Mouse (Mus musculus): Measurements from ENCODE around the gene Spag8. TPM values are rescaled to one million over a fixed set of nuclear protein-coding genes. Genes with fewer than 3 reads are reported as not detected.
A peak's percentile ranks its signal among the peaks of the same experiment; 100 is the strongest.

Gene Spag8
- polyA plus RNA-seq, 1 experiment from 2014 or later, result 1.9 TPM

DNA sequence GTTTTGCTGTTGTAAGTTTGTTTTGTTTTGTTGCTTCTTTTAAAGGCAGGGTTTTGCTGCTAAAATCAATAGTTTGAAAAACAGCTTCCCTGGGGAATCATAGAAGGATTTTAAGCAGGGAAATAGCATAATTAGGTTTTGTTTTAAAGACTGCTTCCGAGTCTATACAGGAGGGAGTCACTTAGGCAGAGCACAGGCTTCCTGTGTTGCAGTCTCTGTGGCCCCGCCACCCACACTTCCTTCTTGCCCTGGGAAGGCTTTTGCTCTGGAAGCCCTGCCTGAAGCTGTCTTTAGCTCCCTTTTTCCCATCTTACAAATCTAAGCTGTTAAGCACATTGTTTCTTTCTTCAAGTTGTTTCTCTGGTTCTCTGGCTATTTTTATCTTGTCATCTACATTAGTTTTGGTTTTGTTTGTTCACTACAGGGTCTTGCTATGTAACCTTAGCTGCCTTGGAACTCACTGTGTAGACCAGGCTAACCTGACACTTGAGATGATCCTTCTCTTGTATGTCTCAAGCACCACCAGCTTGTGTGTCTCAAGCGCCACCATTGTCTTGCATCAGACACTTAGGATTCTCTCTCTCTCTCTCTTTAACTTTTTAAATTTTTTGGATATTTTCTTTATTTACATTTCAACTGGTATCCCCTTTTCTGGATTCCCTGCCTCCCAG, 40.2 kb downstream of the Spag8 start:
- H3K4me1 ChIP-seq, result no peaks in the 10 kb centered on the region
- DNase-seq (ENCODE audit: extremely low spot score, low spot score), result peak; percentile 5
- H3K9me3 ChIP-seq, result no peaks in the 10 kb centered on the region
- H3K4me3 ChIP-seq, result no peak overlapping the region
- WGBS, result 67% methylated on average over 3 of the region's 3 CpGs
- no peak overlapping the region for H3K27ac ChIP-seq
- H3K27me3 ChIP-seq (ENCODE audit: poor library complexity, severe bottlenecking), result no peaks in the 10 kb centered on the region
- H3K36me3 ChIP-seq (replicated peaks), result no peaks in the 10 kb centered on the region

DNA sequence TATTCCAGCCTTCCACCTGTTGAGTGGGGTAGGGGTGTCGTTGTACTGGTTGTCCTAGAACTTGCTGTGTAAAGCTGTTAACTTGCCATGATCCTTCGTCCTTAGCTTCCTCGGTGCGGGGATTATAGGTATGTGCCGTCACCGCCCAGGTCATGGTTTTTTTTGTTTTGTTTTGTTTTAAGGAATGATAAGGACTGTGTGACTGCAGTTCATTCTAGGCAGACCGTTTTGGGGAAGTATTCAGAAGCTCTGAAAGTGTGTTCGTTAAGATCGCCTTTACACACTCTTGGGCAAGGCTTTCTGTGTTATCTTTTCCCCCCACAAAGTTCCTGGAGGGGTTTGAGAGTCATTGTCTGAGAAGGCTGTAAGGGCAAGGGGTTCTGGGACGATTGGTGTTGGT, 40.9 kb downstream of the Spag8 start:
- Histone ChIP-seq H3K9me3 (no peaks in the 10 kb centered on the region), H3K27me3 (ENCODE audit: poor library complexity, severe bottlenecking) (no peaks in the 10 kb centered on the region), H3K36me3 (replicated peaks) (no peaks in the 10 kb centered on the region), H3K4me1 (no peaks in the 10 kb centered on the region), H3K27ac (no peak overlapping the region), H3K4me3 (no peak overlapping the region)
- WGBS, result 76% methylated on average over 10 of the region's 10 CpGs
- DNase-seq (ENCODE audit: extremely low spot score, low spot score), result peak; percentile 10

- DNase-seq (ENCODE audit: extremely low spot score, low spot score), result peak; percentile 11
- Histone ChIP-seq H3K36me3 (replicated peaks) (no peaks in the 10 kb centered on the region), H3K27me3 (ENCODE audit: poor library complexity, severe bottlenecking) (no peaks in the 10 kb centered on the region), H3K27ac (no peak overlapping the region), H3K9me3 (no peaks in the 10 kb centered on the region), H3K4me1 (no peaks in the 10 kb centered on the region), H3K4me3 (no peak overlapping the region)
- 80% methylated on average over 9 of the region's 9 CpGs for WGBS
Measured at GRCm38 (mm10) chr4:43604751-43605685, 48.4 kb downstream of the Spag8 start.

- DNase-seq (ENCODE audit: extremely low spot score, low spot score), result peak; percentile 2
- Histone ChIP-seq H3K9me3 (no peaks in the 10 kb centered on the region), H3K27me3 (ENCODE audit: poor library complexity, severe bottlenecking) (no peaks in the 10 kb centered on the region), H3K4me3 (no peak overlapping the region), H3K36me3 (replicated peaks) (no peaks in the 10 kb centered on the region), H3K27ac (no peak overlapping the region), H3K4me1 (no peaks in the 10 kb centered on the region)
- 73% methylated on average over 3 of the region's 3 CpGs for WGBS
Measured at GRCm38 (mm10) chr4:43604099-43604498, 49.3 kb downstream of the Spag8 start.

Small RNA genes within 50 kb of the gene (microRNA-seq; reads per million reads assigned to microRNA genes)
- gene Gm25262, result not detected

Other genes starting within 250 kb of the Spag8 start
- gene Fam166b, start 224.5 kb downstream of the Spag8 start, polyA plus RNA-seq (2016; fragmentation: Nextera tagmentation; extraction: Ambion mirVana), result 0.10 and 0.17 TPM in 2 replicates
- gene Tesk1, start 211.7 kb downstream of the Spag8 start, polyA plus RNA-seq (2016; fragmentation: Nextera tagmentation; extraction: Ambion mirVana), result 3.2 and 3.5 TPM in 2 replicates
- 2.3 and 2.4 TPM in 2 replicates for gene Cd72, start 199.0 kb downstream of the Spag8 start, polyA plus RNA-seq (2016; fragmentation: Nextera tagmentation; extraction: Ambion mirVana)
- gene Sit1, start 169.9 kb downstream of the Spag8 start, polyA plus RNA-seq (2016; fragmentation: Nextera tagmentation; extraction: Ambion mirVana), result not detected in 2 replicates
- 42.2 and 43.9 TPM in 2 replicates for gene Ccdc107, start 160.7 kb downstream of the Spag8 start, polyA plus RNA-seq (2016; fragmentation: Nextera tagmentation; extraction: Ambion mirVana)
- gene Arhgef39, start 153.9 kb downstream of the Spag8 start, polyA plus RNA-seq (2016; fragmentation: Nextera tagmentation; extraction: Ambion mirVana), result 54.6 and 56.7 TPM in 2 replicates
- 0.60 and 1.1 TPM in 2 replicates for gene Car9, start 146.6 kb downstream of the Spag8 start, polyA plus RNA-seq (2016; fragmentation: Nextera tagmentation; extraction: Ambion mirVana)
- gene Tpm2, start 129.8 kb downstream of the Spag8 start, polyA plus RNA-seq (2016; fragmentation: Nextera tagmentation; extraction: Ambion mirVana), result 40.0 and 42.6 TPM in 2 replicates
- 32.5 and 34.4 TPM in 2 replicates for gene Creb3, start 91.3 kb downstream of the Spag8 start, polyA plus RNA-seq (2016; fragmentation: Nextera tagmentation; extraction: Ambion mirVana)
- 42.5 and 43.0 TPM in 2 replicates for gene Tln1, start 90.9 kb downstream of the Spag8 start, polyA plus RNA-seq (2016; fragmentation: Nextera tagmentation; extraction: Ambion mirVana)
- 15.3 and 24.2 TPM in 2 replicates for gene Rgp1, start 74.9 kb downstream of the Spag8 start, polyA plus RNA-seq (2016; fragmentation: Nextera tagmentation; extraction: Ambion mirVana)
- 24.3 and 26.4 TPM in 2 replicates for gene Gba2, start 74.7 kb downstream of the Spag8 start, polyA plus RNA-seq (2016; fragmentation: Nextera tagmentation; extraction: Ambion mirVana)
- 0.97 TPM in 1 of 2 replicates, not detected in the other for gene Msmp, start 69.1 kb downstream of the Spag8 start, polyA plus RNA-seq (2016; fragmentation: Nextera tagmentation; extraction: Ambion mirVana)
- gene Npr2, start 21.7 kb downstream of the Spag8 start, polyA plus RNA-seq (2016; fragmentation: Nextera tagmentation; extraction: Ambion mirVana), result 5.4 and 6.2 TPM in 2 replicates
- 66.0 and 69.7 TPM in 2 replicates for gene Hint2, start 2.9 kb upstream of the Spag8 start, polyA plus RNA-seq (2016; fragmentation: Nextera tagmentation; extraction: Ambion mirVana)
- gene Tmem8b, start 15.4 kb upstream of the Spag8 start, polyA plus RNA-seq (2016; fragmentation: Nextera tagmentation; extraction: Ambion mirVana), result 4.2 and 4.3 TPM in 2 replicates
- 1.6 and 1.7 TPM in 2 replicates for gene Fam221b, start 15.6 kb upstream of the Spag8 start, polyA plus RNA-seq (2016; fragmentation: Nextera tagmentation; extraction: Ambion mirVana)
- gene Olfr70, start 47.2 kb upstream of the Spag8 start, polyA plus RNA-seq (2016; fragmentation: Nextera tagmentation; extraction: Ambion mirVana), result not detected in 2 replicates
- gene Olfr71, start 56.7 kb upstream of the Spag8 start, polyA plus RNA-seq (2016; fragmentation: Nextera tagmentation; extraction: Ambion mirVana), result not detected in 2 replicates
- 0.16 and 0.31 TPM in 2 replicates for gene Hrct1, start 73.6 kb upstream of the Spag8 start, polyA plus RNA-seq (2016; fragmentation: Nextera tagmentation; extraction: Ambion mirVana)
- 0.07 TPM in 1 of 2 replicates, not detected in the other for gene Spaar, start 76.4 kb upstream of the Spag8 start, polyA plus RNA-seq (2016; fragmentation: Nextera tagmentation; extraction: Ambion mirVana)
- gene Olfr159, start 117.4 kb upstream of the Spag8 start, polyA plus RNA-seq (2016; fragmentation: Nextera tagmentation; extraction: Ambion mirVana), result not detected in 2 replicates
- gene Olfr156, start 170.3 kb upstream of the Spag8 start, polyA plus RNA-seq (2016; fragmentation: Nextera tagmentation; extraction: Ambion mirVana), result not detected in 2 replicates
- gene Olfr157, start 186.6 kb upstream of the Spag8 start, polyA plus RNA-seq (2016; fragmentation: Nextera tagmentation; extraction: Ambion mirVana), result not detected in 2 replicates
- not detected in 2 replicates for gene Olfr155, start 198.0 kb upstream of the Spag8 start, polyA plus RNA-seq (2016; fragmentation: Nextera tagmentation; extraction: Ambion mirVana)
- 9.4 and 11.2 TPM in 2 replicates for gene Reck, start 221.9 kb upstream of the Spag8 start, polyA plus RNA-seq (2016; fragmentation: Nextera tagmentation; extraction: Ambion mirVana)

Measured in forebrain, embryonic 10.5 days (tissue).